ENCODE assay signal across 35 mouse cellular contexts in genomic region chr7:49942023-49942422, GRCm38 (mm10). TPM values are rescaled to one million over a fixed set of nuclear protein-coding genes. Genes with fewer than 3 reads are reported as not detected.
DNase-seq lines count a peak whose midpoint lies in the region; ATAC-seq and TF ChIP-seq lines count a peak whose summit lies in the region.
"Had no signal": no experiment of that assay in that cellular context is flagged by ENCODE, and none has a peak within 500 bp of the region (broad histone marks: within the 10 kb centered on the region; RNA-seq: fewer than 3 reads in every experiment).

No protein-coding gene starts in this region.

- no peaks in the 10 kb centered on the region for H3K4me1 ChIP-seq in forebrain, embryonic 11.5 days (replicated peaks; ENCODE audit: control insufficient read depth, insufficient read depth, low read length)
- H3K4me1 ChIP-seq in forebrain, embryonic 15.5 days = 0 out of 2 replicates have a peak, but pooled peaks cover 3% of the 10 kb centered on the region
- H3K4me1 ChIP-seq in hindbrain, postnatal 0 days (ENCODE audit: insufficient read depth, low read length) = no peaks in the 10 kb centered on the region
- 0 out of 2 replicates have a peak, but pooled peaks cover 3% of the 10 kb centered on the region for H3K4me1 ChIP-seq in hindbrain, embryonic 10.5 days (replicated peaks)
- H3K4me1 ChIP-seq in limb, embryonic 10.5 days = peaks cover 13% of the 10 kb centered on the region
- H3K4me1 ChIP-seq: embryonic facial prominence, embryonic 15.5 days; midbrain, embryonic 15.5 days had no signal

- no peak for TF ChIP-seq CTCF in hindbrain, postnatal 0 days (IDR thresholded peaks at IDR 0.05; ENCODE audit: low read depth)
- no peak for TF ChIP-seq CTCF in brain, embryonic 14.5 days (IDR thresholded peaks at IDR 0.05; ENCODE audit: borderline replicate concordance, extremely low read depth, insufficient read depth, insufficient read length)

- H3K4me3 ChIP-seq in forebrain, embryonic 11.5 days (ENCODE audit: low read depth, low read length) = no peak overlapping the region
- H3K4me3 ChIP-seq in forebrain, embryonic 15.5 days = no peak overlapping the region
- H3K4me3 ChIP-seq in hindbrain, postnatal 0 days (ENCODE audit: low read length) = no peak overlapping the region
- H3K4me3 ChIP-seq in hindbrain, embryonic 10.5 days = no peak overlapping the region
- no peak overlapping the region for H3K4me3 ChIP-seq in limb, embryonic 10.5 days
- H3K4me3 ChIP-seq: embryonic facial prominence, embryonic 15.5 days; midbrain, embryonic 15.5 days; neural tube, embryonic 15.5 days had no signal

- no peaks in the 10 kb centered on the region for H3K36me3 ChIP-seq in forebrain, embryonic 11.5 days (ENCODE audit: control insufficient read depth, insufficient read depth, low read length)
- H3K36me3 ChIP-seq in forebrain, embryonic 15.5 days = no peaks in the 10 kb centered on the region
- no peaks in the 10 kb centered on the region for H3K36me3 ChIP-seq in hindbrain, postnatal 0 days (ENCODE audit: insufficient read depth, low read length)
- H3K36me3 ChIP-seq in hindbrain, embryonic 10.5 days = no peaks in the 10 kb centered on the region
- H3K36me3 ChIP-seq in limb, embryonic 10.5 days = no peaks in the 10 kb centered on the region
- H3K36me3 ChIP-seq: embryonic facial prominence, embryonic 15.5 days; G1E; midbrain, embryonic 15.5 days had no signal

- 0 out of 2 replicates have a peak, but pooled peaks have one; percentile 36 for ATAC-seq in forebrain, embryonic 11.5 days (replicated peaks; ENCODE audit: low FRiP score)
- ATAC-seq in forebrain, embryonic 15.5 days (replicated peaks) = no peak
- peak; percentile 57; the same call in 1 of the 2 replicates for ATAC-seq in hindbrain, postnatal 0 days
- ATAC-seq: inflammation-experienced regulatory T-cells, adult 6 months had no signal

- H3K9me3 ChIP-seq in forebrain, embryonic 11.5 days (ENCODE audit: control insufficient read depth, low read length) = no peaks in the 10 kb centered on the region
- H3K9me3 ChIP-seq in forebrain, embryonic 15.5 days = no peaks in the 10 kb centered on the region
- no peaks in the 10 kb centered on the region for H3K9me3 ChIP-seq in hindbrain, postnatal 0 days (ENCODE audit: low read length)
- no peaks in the 10 kb centered on the region for H3K9me3 ChIP-seq in hindbrain, embryonic 10.5 days
- no peaks in the 10 kb centered on the region for H3K9me3 ChIP-seq in limb, embryonic 10.5 days (replicated peaks)
- H3K9me3 ChIP-seq: embryonic facial prominence, embryonic 15.5 days; midbrain, embryonic 15.5 days; neural tube, embryonic 15.5 days had no signal

- 37% methylated on average over 3 of the region's 3 CpGs for WGBS in forebrain, embryonic 11.5 days
- 18% methylated on average over 3 of the region's 3 CpGs for WGBS in forebrain, embryonic 15.5 days
- WGBS in hindbrain, postnatal 0 days = 61% methylated on average over 3 of the region's 3 CpGs
- 81% methylated on average over 3 of the region's 3 CpGs for WGBS in hindbrain, embryonic 10.5 days
- 55% methylated on average over 3 of the region's 3 CpGs for WGBS in limb, embryonic 10.5 days

- H3K27me3 ChIP-seq in forebrain, embryonic 11.5 days (ENCODE audit: control insufficient read depth, insufficient read depth, low read length) = no peaks in the 10 kb centered on the region
- no peaks in the 10 kb centered on the region for H3K27me3 ChIP-seq in forebrain, embryonic 15.5 days
- no peaks in the 10 kb centered on the region for H3K27me3 ChIP-seq in hindbrain, postnatal 0 days (ENCODE audit: insufficient read depth, low read length)
- H3K27me3 ChIP-seq in hindbrain, embryonic 10.5 days (ENCODE audit: insufficient read depth, poor library complexity, severe bottlenecking) = no peaks in the 10 kb centered on the region
- H3K27me3 ChIP-seq in limb, embryonic 10.5 days (ENCODE audit: low read depth, poor library complexity, severe bottlenecking) = no peaks in the 10 kb centered on the region
- H3K27me3 ChIP-seq: embryonic facial prominence, embryonic 15.5 days; midbrain, embryonic 15.5 days; neural tube, embryonic 15.5 days had no signal

- no peak for DNase-seq in forebrain, embryonic 11.5 days (ENCODE audit: low spot score)
- DNase-seq in hindbrain, postnatal 0 days (ENCODE audit: low spot score) = no peak
- DNase-seq in hindbrain, embryonic 10.5 days (ENCODE audit: low spot score) = no peak
- DNase-seq in brain, embryonic 14.5 days (ENCODE audit: low read depth) = peak; percentile 53
- no peak for DNase-seq in limb, embryonic 10.5 days (ENCODE audit: low spot score)
- DNase-seq in layer of hippocampus, adult 18-20 months (ENCODE audit: low spot score in 2 of 2) = no peak
- DNase-seq in heart, adult 9 months (ENCODE audit: low spot score in 2 of 2) = no peak
- DNase-seq: adrenal gland, adult 8-10 months; cerebellum, adult 11 months; cerebellum, adult 9-10 months; cerebellum, postnatal 36 days; gastrocnemius, postnatal 14 days; kidney, adult 11 months; kidney, postnatal 14 days; liver; lung, adult 2 months; lung, postnatal 10 days; right cerebral cortex, postnatal 4 days; thymus, adult 2 months; thymus, postnatal 36 days had no signal

- no peak overlapping the region for H3K4me2 ChIP-seq in forebrain, embryonic 11.5 days (ENCODE audit: low read depth, low read length, severe bottlenecking)
- H3K4me2 ChIP-seq in forebrain, embryonic 15.5 days (replicated peaks) = no peak overlapping the region
- H3K4me2 ChIP-seq in hindbrain, postnatal 0 days (ENCODE audit: low read depth, low read length) = no peak overlapping the region
- H3K4me2 ChIP-seq: embryonic facial prominence, embryonic 15.5 days; heart, embryonic 11.5 days; midbrain, embryonic 15.5 days; neural tube, embryonic 15.5 days had no signal

- no peak for TF ChIP-seq POLR2A in brain, embryonic 14.5 days (IDR thresholded peaks at IDR 0.05; ENCODE audit: borderline replicate concordance, extremely low read depth, insufficient read depth, insufficient read length, poor library complexity, severe bottlenecking)

- H3K9ac ChIP-seq in forebrain, embryonic 11.5 days (ENCODE audit: low read length) = no peak overlapping the region
- no peak overlapping the region for H3K9ac ChIP-seq in forebrain, embryonic 15.5 days (replicated peaks)
- H3K9ac ChIP-seq in hindbrain, postnatal 0 days (replicated peaks; ENCODE audit: low read length) = no peak overlapping the region
- H3K9ac ChIP-seq: embryonic facial prominence, embryonic 15.5 days; liver, embryonic 14.5 days; midbrain, embryonic 15.5 days; neural tube, embryonic 15.5 days had no signal

- H3K27ac ChIP-seq in forebrain, embryonic 11.5 days (ENCODE audit: low read depth, low read length) = no peak overlapping the region
- H3K27ac ChIP-seq in forebrain, embryonic 15.5 days (replicated peaks) = no peak overlapping the region
- no peak overlapping the region for H3K27ac ChIP-seq in hindbrain, postnatal 0 days
- no peak overlapping the region for H3K27ac ChIP-seq in hindbrain, embryonic 10.5 days
- H3K27ac ChIP-seq in limb, embryonic 10.5 days = 0 out of 2 replicates have a peak overlapping the region, but pooled peaks have one; percentile 27
- H3K27ac ChIP-seq: embryonic facial prominence, embryonic 15.5 days; liver, embryonic 14.5 days; macrophage; midbrain, embryonic 15.5 days; neural tube, embryonic 15.5 days; stomach, postnatal 0 days had no signal

RNA-seq across cellular contexts. Expression of gene Slc6a5, which starts 32.1 kb away (rescaled TPM):
- polyA plus RNA-seq in forebrain, embryonic 11.5 days (2014; fragmentation: Nextera tagmentation; extraction: Ambion mirVana) = not detected in 2 replicates
- polyA plus RNA-seq in forebrain, embryonic 15.5 days (2015; fragmentation: Nextera tagmentation; extraction: Ambion mirVana) = not detected in 2 replicates
- 49.6 and 57.2 TPM in 2 replicates for total RNA-seq in hindbrain, postnatal 0 days (2014; rRNA removed)
- polyA plus RNA-seq in hindbrain, postnatal 0 days (2015; fragmentation: Nextera tagmentation; extraction: Ambion mirVana) = 9.8 and 10.9 TPM in 2 replicates
- polyA plus RNA-seq in hindbrain, embryonic 10.5 days (2016; fragmentation: Nextera tagmentation; extraction: Ambion mirVana) = 0.60 and 4.1 TPM in 2 replicates
- polyA plus RNA-seq in brain, embryonic 14.5 days (2012; rRNA removed) = 2.2 and 10.4 TPM in 2 replicates
- 0.03 TPM in 1 of 2 replicates, not detected in the other for polyA plus RNA-seq in limb, embryonic 10.5 days (2016; fragmentation: Nextera tagmentation; extraction: Ambion mirVana)
- under 1 TPM; 0.05 to 0.07 TPM for total RNA-seq in layer of hippocampus, adult 18-20 months (2021)
- total RNA-seq: gastrocnemius, postnatal 14 days; hematopoietic stem cell, adult 5-6 weeks; megakaryocyte-erythroid progenitor cell, adult 5-6 weeks had no signal
- polyA plus RNA-seq: embryonic facial prominence, embryonic 15.5 days; G1E; heart, embryonic 11.5 days; heart, embryonic 16.5 days; inflammation-experienced regulatory T-cells, adult 6 months; lung, adult 2 months; macrophage; spleen, adult 2 months; stomach, postnatal 0 days had no signal

RNA-seq across cellular contexts. Expression of gene Nell1, which starts 32.6 kb away (rescaled TPM):
- polyA plus RNA-seq in forebrain, embryonic 11.5 days (2014; fragmentation: Nextera tagmentation; extraction: Ambion mirVana) = 0.92 and 1.1 TPM in 2 replicates
- polyA plus RNA-seq in forebrain, embryonic 15.5 days (2015; fragmentation: Nextera tagmentation; extraction: Ambion mirVana) = 8.6 and 10.3 TPM in 2 replicates
- 66.4 and 67.1 TPM in 2 replicates for total RNA-seq in hindbrain, postnatal 0 days (2014; rRNA removed)
- polyA plus RNA-seq in hindbrain, postnatal 0 days (2015; fragmentation: Nextera tagmentation; extraction: Ambion mirVana) = 37.0 and 37.8 TPM in 2 replicates
- 1.2 and 1.6 TPM in 2 replicates for polyA plus RNA-seq in hindbrain, embryonic 10.5 days (2016; fragmentation: Nextera tagmentation; extraction: Ambion mirVana)
- polyA plus RNA-seq in brain, embryonic 14.5 days (2012; rRNA removed) = 9.5 and 16.9 TPM in 2 replicates
- polyA plus RNA-seq in limb, embryonic 10.5 days (2016; fragmentation: Nextera tagmentation; extraction: Ambion mirVana) = 0.55 and 0.74 TPM in 2 replicates
- 10 to 100 TPM; 46.5 to 53.6 TPM for total RNA-seq in layer of hippocampus, adult 18-20 months (2021)
- total RNA-seq: granulocyte monocyte progenitor cell, adult 5-6 weeks; hematopoietic stem cell, adult 5-6 weeks; megakaryocyte-erythroid progenitor cell, adult 5-6 weeks had no signal
- polyA plus RNA-seq: G1E; inflammation-experienced regulatory T-cells, adult 6 months; macrophage; spleen, adult 2 months had no signal
